Mouse (Mus musculus) midbrain, postnatal 0 days (tissue): ENCODE results near the gene Gm9945. TPM values are rescaled to one million over a fixed set of nuclear protein-coding genes. Genes with fewer than 3 reads are reported as not detected.

Source experiments
- ATAC-seq: fragments of 200-750 bp; cut with Nextera tagmentation; 2 replicates; pipeline ENCODE4 v1.8.0; 2017; ENCODE audit warnings: moderate number of reproducible peaks, mild to moderate bottlenecking, moderate TSS enrichment, moderate library complexity; ENCODE audit not compliant: low FRiP score
- DNase-seq: peaks from one replicate; pipeline ENCODE4 v3.0.0-alpha.2; 2015; ENCODE audit warnings: low spot score
- H3K27ac ChIP-seq: fragments of 300-500 bp; sonication (generic); 2 replicates; pipeline ENCODE4 v1.5.1; 2014; ENCODE audit warnings: low read depth, mild to moderate bottlenecking, low read length, mixed read lengths
- H3K27me3 ChIP-seq: fragments of 300-500 bp; sonication (generic); 2 replicates; pipeline ENCODE4 v1.6.1; 2014; ENCODE audit warnings: low read length, control low read depth, mixed read lengths; ENCODE audit not compliant: insufficient read depth
- H3K36me3 ChIP-seq: fragments of 300-500 bp; sonication (generic); 2 replicates; pipeline ENCODE4 v1.6.1; 2014; ENCODE audit warnings: low read length, control low read depth, mixed read lengths; ENCODE audit not compliant: insufficient read depth
- H3K4me1 ChIP-seq: fragments of 300-500 bp; sonication (generic); 2 replicates; pipeline ENCODE4 v1.6.1; 2014; ENCODE audit warnings: mild to moderate bottlenecking, control low read depth, antibody characterized with exemption, low read length, mixed read lengths; ENCODE audit not compliant: insufficient read depth
- H3K4me2 ChIP-seq: fragments of 300-500 bp; sonication (generic); 2 replicates; pipeline ENCODE4 v1.6.1; 2014; ENCODE audit warnings: low read depth, mild to moderate bottlenecking, low read length, mixed read lengths; ENCODE audit not compliant: poor library complexity, severe bottlenecking
- H3K4me3 ChIP-seq: fragments of 300-500 bp; sonication (generic); 2 replicates; pipeline ENCODE4 v1.5.1; 2014; ENCODE audit warnings: low read depth, mild to moderate bottlenecking, low read length, moderate library complexity
- H3K9ac ChIP-seq: fragments of 300-500 bp; sonication (generic); replicated peaks from 2 replicates; pipeline ENCODE4 v1.6.1; 2014; ENCODE audit warnings: mild to moderate bottlenecking, low read length, moderate library complexity, mixed read lengths; ENCODE audit not compliant: poor library complexity, severe bottlenecking
- H3K9me3 ChIP-seq: fragments of 300-500 bp; sonication (generic); 2 replicates; pipeline ENCODE4 v1.6.1; 2016; ENCODE audit warnings: low read length, control low read depth
- CTCF ChIP-seq: IDR thresholded peaks from 2 replicates; pipeline ENCODE4 v1.5.1; 2016; ENCODE audit warnings: antibody characterized with exemption, mild to moderate bottlenecking
- WGBS: fragments of 180-500 bp; shearing (Covaris S2); extraction: QIAGEN DNeasy Blood & Tissue Kit; methylation state at CpG from one replicate; pipeline ENCODE4 v1.1.7; 2014; 5-methylcytosine and 5-hydroxymethylcytosine counted together
- polyA plus RNA-seq: library from polyadenylated mRNA; unstranded; fragments of >200 nt; fragmentation: Nextera tagmentation; extraction: Ambion mirVana; gene quantifications from 2 replicates; pipeline ENCODE4 v1.2.1, GENCODE M21; 2015
- total RNA-seq: library from RNA; depleted of rRNA; stranded (reverse); fragments of >200 nt; gene quantifications from 2 replicates; pipeline ENCODE4 v1.2.3, GENCODE M21; 2014

Gm9945 gene
- total and polyA plus RNA-seq, 2 experiments from 2014 or later: 0.33 TPM; not detected in 1

- 8% methylated on average over 8 of the region's 8 CpGs for whole genome bisulfite sequencing
- no peak for TF ChIP-seq CTCF
- H3K4me2 ChIP-seq: peak overlapping the region; percentile 23
- H3K9me3 ChIP-seq: no peaks in the 10 kb centered on the region
- peaks cover 24% of the 10 kb centered on the region for H3K27me3 ChIP-seq
- H3K9ac ChIP-seq: no peak overlapping the region
- peak overlapping the region; percentile 0; the same call in 1 of the 2 replicates for H3K4me3 ChIP-seq
- ATAC-seq (no peak), DNase-seq (no peak)
- no peaks in the 10 kb centered on the region for H3K36me3 ChIP-seq
- peaks cover 9% of the 10 kb centered on the region; the same call in 1 of the 2 replicates for H3K4me1 ChIP-seq
- 0 out of 2 replicates have a peak overlapping the region, but pooled peaks have one; percentile 18 for H3K27ac ChIP-seq
Observed at GRCm38 (mm10) chr11:53475620-53476019, 4.3 kb upstream of the Gm9945 start.

DNA sequence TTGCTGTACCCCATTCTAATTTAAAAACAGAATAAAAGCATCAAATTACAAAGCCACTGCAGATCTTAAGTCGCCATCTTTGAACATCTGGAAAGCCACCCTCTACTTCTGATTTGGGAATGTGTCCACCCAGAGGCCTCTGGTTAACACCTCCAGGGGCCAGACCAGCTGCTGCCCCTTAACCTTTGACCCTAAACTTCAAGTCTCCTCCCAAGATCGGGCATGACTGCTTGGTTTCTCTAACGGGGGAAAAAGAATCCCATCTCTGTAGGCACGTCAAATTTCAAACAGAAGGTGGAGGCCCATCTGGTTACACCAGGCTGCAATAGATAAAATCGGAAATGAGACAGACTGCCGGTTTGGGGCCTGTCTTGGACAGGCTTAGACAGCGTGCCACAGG is 2.1 kb upstream of the Gm9945 start:
- 49% methylated on average over 7 of the region's 7 CpGs for WGBS
- H3K27ac ChIP-seq: no peak overlapping the region
- H3K4me1 ChIP-seq: peaks cover 9% of the 10 kb centered on the region; the same call in 1 of the 2 replicates
- no peak for TF ChIP-seq CTCF
- no peak overlapping the region for H3K4me3 ChIP-seq
- no peak overlapping the region for H3K4me2 ChIP-seq
- H3K9ac ChIP-seq: no peak overlapping the region
- peaks cover 36% of the 10 kb centered on the region for H3K27me3 ChIP-seq
- no peaks in the 10 kb centered on the region for H3K9me3 ChIP-seq
- DNase-seq: no peak
- ATAC-seq: no peak
- H3K36me3 ChIP-seq: no peaks in the 10 kb centered on the region

- Histone ChIP-seq H3K27ac (no peak overlapping the region), H3K9ac (peak overlapping the region; percentile 70), H3K4me1 (peaks cover 9% of the 10 kb centered on the region; the same call in 1 of the 2 replicates), H3K27me3 (peaks cover 36% of the 10 kb centered on the region), H3K4me2 (peak overlapping the region; percentile 79), H3K4me3 (peak overlapping the region; percentile 62), H3K36me3 (no peaks in the 10 kb centered on the region), H3K9me3 (no peaks in the 10 kb centered on the region)
- DNase-seq (no peak), ATAC-seq (peak; percentile 59)
- WGBS: 5% methylated on average over 72 of the region's 79 CpGs
- no peak for TF ChIP-seq CTCF
Observed at GRCm38 (mm10) chr11:53478383-53479170, 1.4 kb upstream of the Gm9945 start.

GRCm38 (mm10) chr11:53479171-53479782 is 689 bp upstream of the Gm9945 start:
- peaks cover 30% of the 10 kb centered on the region for H3K27me3 ChIP-seq
- ATAC-seq: no peak

DNA sequence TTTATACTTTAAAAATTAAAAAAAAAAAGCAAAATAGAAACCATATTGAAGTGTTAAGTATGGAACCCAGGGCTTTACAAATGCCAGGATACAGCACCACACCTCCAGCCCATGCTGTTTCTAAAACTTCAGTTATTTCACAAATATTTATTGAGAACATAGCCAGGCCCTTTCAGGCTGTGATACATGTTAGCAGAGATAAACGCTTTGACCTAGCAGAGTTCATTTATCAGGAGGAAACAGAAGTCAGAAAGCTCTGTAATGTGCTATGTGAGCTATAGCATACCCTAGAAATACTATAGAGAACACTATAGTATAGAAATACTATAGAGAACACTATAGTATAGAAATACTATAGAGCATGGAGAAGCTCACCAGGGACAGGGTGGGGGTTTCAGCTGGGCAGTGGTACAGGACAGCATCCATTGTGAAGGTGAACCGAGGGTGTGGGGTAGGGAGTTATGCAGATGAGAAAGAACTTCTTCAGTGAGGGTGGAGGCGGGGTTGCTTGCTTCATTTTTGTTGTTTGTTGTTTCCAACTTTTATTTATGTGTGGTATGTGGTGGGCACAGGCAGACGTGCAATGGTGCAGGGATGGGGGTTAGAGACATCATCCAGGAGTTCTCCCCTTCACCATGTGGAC is 1.2 kb downstream of the Gm9945 start:
- no peak for DNase-seq
- Histone ChIP-seq H3K9ac (no peak overlapping the region), H3K27ac (no peak overlapping the region), H3K4me1 (peaks cover 3% of the 10 kb centered on the region; the same call in 1 of the 2 replicates), H3K36me3 (no peaks in the 10 kb centered on the region), H3K27me3 (peaks cover 32% of the 10 kb centered on the region), H3K9me3 (no peaks in the 10 kb centered on the region), H3K4me3 (no peak overlapping the region), H3K4me2 (no peak overlapping the region)
- no peak for ATAC-seq
- no peak for TF ChIP-seq CTCF
- 72% methylated on average over 4 of the region's 4 CpGs for WGBS

More at GRCm38 (mm10) chr11:53479171-53479782, 689 bp upstream of the Gm9945 start:
- Histone ChIP-seq H3K4me1 (peaks cover 9% of the 10 kb centered on the region; the same call in 1 of the 2 replicates), H3K27ac (0 out of 2 replicates have a peak overlapping the region, but pooled peaks have one; percentile 12), H3K9me3 (no peaks in the 10 kb centered on the region), H3K4me2 (peak overlapping the region; percentile 79), H3K4me3 (peak overlapping the region; percentile 62), H3K36me3 (no peaks in the 10 kb centered on the region), H3K9ac (peak overlapping the region; percentile 70)
- no peak for TF ChIP-seq CTCF
- no peak for DNase-seq
- under 1% methylated on average over 60 of the region's 62 CpGs for WGBS
